Mouse (Mus musculus) erythroblast, embryonic 14.5 days (primary cell): ENCODE data around the gene E2f4.

Experiments
- GATA1 ChIP-seq: IDR thresholded peaks from 2 replicates; pipeline ENCODE4 v1.6.1; 2012; ENCODE audit warnings: low read length, inconsistent platforms, mixed read lengths
- TAL1 ChIP-seq: IDR thresholded peaks from 3 replicates; pipeline ENCODE4 v1.6.1; 2012; ENCODE audit warnings: low read length, inconsistent platforms, mixed read lengths

- TF ChIP-seq GATA1 (no peak), TAL1 (no peak)
These were observed 50.2 kb downstream of the E2f4 start, which contains the start of gene Fhod1 for GRCm38 (mm10) chr8:105347428-105348221.
